Mouse (Mus musculus) midbrain, embryonic 11.5 days (tissue): ENCODE results near the gene Atp6v0c. TPM values are rescaled to one million over a fixed set of nuclear protein-coding genes. Genes with fewer than 3 reads are reported as not detected.
"Not testable (repeated sequence)": the region's sequence is repeated elsewhere in the genome, so short reads cannot be mapped to it uniquely, and the experiment has no call there.

Experiments
- ATAC-seq: fragments of 200-750 bp; cut with Nextera tagmentation; 2 replicates; pipeline ENCODE4 v1.8.0; 2017; ENCODE audit warnings: moderate TSS enrichment, moderate library complexity; ENCODE audit not compliant: low FRiP score
- DNase-seq: peaks from one replicate; pipeline ENCODE4 v3.0.0; 2015; ENCODE audit warnings: low spot score; ENCODE audit errors: missing footprints
- H3K27ac ChIP-seq: fragments of 300-500 bp; sonication (generic); 2 replicates; pipeline ENCODE4 v1.5.1; 2014; ENCODE audit warnings: low read depth, low read length
- H3K27me3 ChIP-seq: fragments of 300-500 bp; sonication (generic); 2 replicates; pipeline ENCODE4 v1.6.1; 2014; ENCODE audit warnings: mild to moderate bottlenecking, low read length, moderate library complexity, mixed read lengths; ENCODE audit not compliant: control insufficient read depth, insufficient read depth
- H3K36me3 ChIP-seq: fragments of 300-500 bp; sonication (generic); 2 replicates; pipeline ENCODE4 v1.6.1; 2014; ENCODE audit warnings: mild to moderate bottlenecking, low read length, moderate library complexity, mixed read lengths; ENCODE audit not compliant: control insufficient read depth, insufficient read depth
- H3K4me1 ChIP-seq: fragments of 300-500 bp; sonication (generic); 2 replicates; pipeline ENCODE4 v1.6.1; 2014; ENCODE audit warnings: low read length; ENCODE audit not compliant: control insufficient read depth, insufficient read depth
- H3K4me2 ChIP-seq: fragments of 300-500 bp; sonication (generic); 2 replicates; pipeline ENCODE4 v1.6.1; 2014; ENCODE audit warnings: mild to moderate bottlenecking, moderate library complexity
- H3K4me3 ChIP-seq: fragments of 300-500 bp; sonication (generic); 2 replicates; pipeline ENCODE4 v1.5.1; 2014; ENCODE audit warnings: low read depth, low read length
- H3K9ac ChIP-seq: fragments of 300-500 bp; sonication (generic); 2 replicates; pipeline ENCODE4 v1.6.1; 2014; ENCODE audit warnings: low read length
- H3K9me3 ChIP-seq: fragments of 300-500 bp; sonication (generic); 2 replicates; pipeline ENCODE4 v1.6.1; 2016; ENCODE audit warnings: low read length; ENCODE audit not compliant: control insufficient read depth
- WGBS: fragments of 180-500 bp; shearing (Covaris S2); extraction: QIAGEN DNeasy Blood & Tissue Kit; methylation state at CpG from one replicate; pipeline ENCODE4 v1.1.7; 2014; 5-methylcytosine and 5-hydroxymethylcytosine counted together
- polyA plus RNA-seq: library from polyadenylated mRNA; unstranded; fragments of >200 nt; fragmentation: Nextera tagmentation; extraction: Ambion mirVana; gene quantifications from 2 replicates; pipeline ENCODE4 v1.2.1, GENCODE M21; 2014

Atp6v0c gene
- polyA plus RNA-seq, 1 experiment from 2014 or later: 465 TPM

- DNase-seq (no peak), ATAC-seq (no peak)
- H3K4me3 ChIP-seq: peak overlapping the region; percentile 99
- no peaks in the 10 kb centered on the region for H3K9me3 ChIP-seq
- no peaks in the 10 kb centered on the region for H3K27me3 ChIP-seq
- H3K36me3 ChIP-seq: no peaks in the 10 kb centered on the region
- no peak overlapping the region for H3K9ac ChIP-seq
- peak overlapping the region; percentile 97 for H3K4me2 ChIP-seq
- 95% methylated on average over 4 of the region's 4 CpGs for WGBS
- no peak overlapping the region for H3K27ac ChIP-seq
- peaks cover 16% of the 10 kb centered on the region for H3K4me1 ChIP-seq
These were observed 29.5 kb downstream of the Atp6v0c start for GRCm38 (mm10) chr17:24139968-24140367.

- no peak overlapping the region for H3K9ac ChIP-seq
- no peaks in the 10 kb centered on the region for H3K27me3 ChIP-seq
- no peak overlapping the region for H3K4me3 ChIP-seq
- no peak overlapping the region for H3K4me2 ChIP-seq
- no peaks in the 10 kb centered on the region for H3K36me3 ChIP-seq
- no peaks in the 10 kb centered on the region for H3K9me3 ChIP-seq
- ATAC-seq (no peak), DNase-seq (no peak)
- WGBS: 86% methylated on average over 3 of the region's 3 CpGs
- H3K27ac ChIP-seq: no peak overlapping the region
- peaks cover 16% of the 10 kb centered on the region for H3K4me1 ChIP-seq
These were observed 30.2 kb downstream of the Atp6v0c start for GRCm38 (mm10) chr17:24139256-24139655.

- Histone ChIP-seq H3K27ac (no peak overlapping the region), H3K27me3 (no peaks in the 10 kb centered on the region), H3K36me3 (no peaks in the 10 kb centered on the region), H3K9ac (no peak overlapping the region), H3K4me1 (peaks cover 16% of the 10 kb centered on the region), H3K9me3 (no peaks in the 10 kb centered on the region), H3K4me3 (no peak overlapping the region), H3K4me2 (no peak overlapping the region)
- 91% methylated on average over 2 of the region's 2 CpGs for WGBS
- no peak for DNase-seq
- ATAC-seq: no peak
These were observed 32.1 kb downstream of the Atp6v0c start for GRCm38 (mm10) chr17:24137226-24137880.

GRCm38 (mm10) chr17:24134062-24134461 lies 35.4 kb downstream of the Atp6v0c start:
- no peak overlapping the region for H3K4me2 ChIP-seq
- no peaks in the 10 kb centered on the region for H3K9me3 ChIP-seq
- no peak overlapping the region for H3K9ac ChIP-seq
- no peak overlapping the region for H3K27ac ChIP-seq
- ATAC-seq: no peak
- H3K4me1 ChIP-seq: no peaks in the 10 kb centered on the region
- no peaks in the 10 kb centered on the region for H3K27me3 ChIP-seq
- H3K36me3 ChIP-seq: no peaks in the 10 kb centered on the region
- H3K4me3 ChIP-seq: no peak overlapping the region
- no peak for DNase-seq

GRCm38 (mm10) chr17:24132919-24133318 lies 36.6 kb downstream of the Atp6v0c start:
- not testable (repeated sequence) for H3K36me3 ChIP-seq, H3K9me3 ChIP-seq, H3K4me2 ChIP-seq, H3K4me1 ChIP-seq, DNase-seq, H3K27me3 ChIP-seq, ATAC-seq, H3K9ac ChIP-seq, H3K4me3 ChIP-seq, H3K27ac ChIP-seq
- 88% methylated on average over 4 of the region's 4 CpGs for WGBS

- H3K9ac ChIP-seq: no peak overlapping the region
- no peaks in the 10 kb centered on the region for H3K9me3 ChIP-seq
- DNase-seq (no peak), ATAC-seq (no peak)
- no peaks in the 10 kb centered on the region for H3K27me3 ChIP-seq
- no peak overlapping the region for H3K4me2 ChIP-seq
- no peaks in the 10 kb centered on the region for H3K36me3 ChIP-seq
- 93% methylated on average over 3 of the region's 3 CpGs for WGBS
- H3K4me1 ChIP-seq: no peaks in the 10 kb centered on the region
- H3K27ac ChIP-seq: no peak overlapping the region
- H3K4me3 ChIP-seq: no peak overlapping the region
These were observed 37.9 kb downstream of the Atp6v0c start for GRCm38 (mm10) chr17:24131570-24131969.

- not testable (repeated sequence) for DNase-seq, H3K4me3 ChIP-seq, H3K36me3 ChIP-seq, H3K27me3 ChIP-seq, H3K27ac ChIP-seq, H3K9me3 ChIP-seq, H3K4me2 ChIP-seq, ATAC-seq, H3K4me1 ChIP-seq, H3K9ac ChIP-seq
- 82% methylated on average over 4 of the region's 4 CpGs for WGBS
These were observed 40.3 kb downstream of the Atp6v0c start for GRCm38 (mm10) chr17:24129246-24129645.

- Histone ChIP-seq H3K36me3 (no peaks in the 10 kb centered on the region), H3K4me3 (no peak overlapping the region), H3K4me2 (no peak overlapping the region), H3K27ac (no peak overlapping the region), H3K27me3 (no peaks in the 10 kb centered on the region), H3K9me3 (no peaks in the 10 kb centered on the region), H3K9ac (no peak overlapping the region), H3K4me1 (no peaks in the 10 kb centered on the region)
- no peak for ATAC-seq
- 97% methylated on average over 1 of the region's 1 CpGs for WGBS
- no peak for DNase-seq
These were observed 41.9 kb downstream of the Atp6v0c start for GRCm38 (mm10) chr17:24127592-24127991.

GRCm38 (mm10) chr17:24126801-24127200 lies 42.7 kb downstream of the Atp6v0c start:
- ATAC-seq: no peak
- H3K4me3 ChIP-seq: no peak overlapping the region
- H3K27me3 ChIP-seq: no peaks in the 10 kb centered on the region
- no peaks in the 10 kb centered on the region for H3K36me3 ChIP-seq
- H3K4me2 ChIP-seq: no peak overlapping the region
- H3K4me1 ChIP-seq: no peaks in the 10 kb centered on the region
- no peaks in the 10 kb centered on the region for H3K9me3 ChIP-seq
- H3K27ac ChIP-seq: no peak overlapping the region
- WGBS: 78% methylated on average over 3 of the region's 3 CpGs
- no peak overlapping the region for H3K9ac ChIP-seq
- DNase-seq: no peak
